Mouse (Mus musculus) embryo, embryonic 11.5 days (tissue): ENCODE results near the gene Hivep1.
A peak's percentile ranks its signal among the peaks of the same experiment; 100 is the strongest.

Experiments used
- DNase-seq: peaks from one replicate; pipeline ENCODE4 v3.0.0-alpha.2; 2012; ENCODE audit warnings: low read depth, low spot score

Hivep1 gene

GRCm38 (mm10) chr13:42051961-42052695 is at the start of gene Hivep1:
TSS of gene Hivep1 (plus strand) at chr13:42052021.
- DNase-seq: peak; percentile 41

DNA sequence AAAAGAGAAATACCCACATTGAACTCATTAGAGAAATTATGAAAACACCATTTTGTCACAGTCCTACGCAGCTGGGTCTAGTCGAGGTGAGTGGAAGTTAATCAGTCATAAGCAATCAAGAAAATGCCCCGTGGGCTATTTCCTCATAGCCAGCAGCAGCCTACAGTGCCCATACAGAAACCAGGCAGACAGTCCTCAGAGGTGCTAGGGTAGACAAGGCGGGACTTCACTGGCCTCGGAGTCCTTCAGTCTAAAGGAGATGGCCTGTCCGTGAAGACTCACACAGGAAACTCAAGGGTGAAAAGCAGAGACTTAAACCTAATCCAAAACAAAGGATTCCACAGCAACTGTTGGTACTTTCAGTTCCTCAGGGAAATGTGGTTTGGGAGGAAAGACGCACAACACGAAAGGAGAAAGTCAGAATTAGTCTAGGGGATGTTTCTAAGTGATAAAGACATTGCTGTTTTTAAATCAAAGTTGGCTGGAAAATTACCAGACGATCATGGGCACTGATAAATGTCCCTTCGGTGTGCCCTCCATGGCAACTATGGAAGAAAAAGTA is 36.3 kb upstream of the Hivep1 start:
- no peak for DNase-seq

GRCm38 (mm10) chr13:42016218-42016617 is 35.6 kb upstream of the Hivep1 start:
- no peak for DNase-seq

GRCm38 (mm10) chr13:42018356-42018755 is 33.5 kb upstream of the Hivep1 start:
- DNase-seq: no peak

DNA sequence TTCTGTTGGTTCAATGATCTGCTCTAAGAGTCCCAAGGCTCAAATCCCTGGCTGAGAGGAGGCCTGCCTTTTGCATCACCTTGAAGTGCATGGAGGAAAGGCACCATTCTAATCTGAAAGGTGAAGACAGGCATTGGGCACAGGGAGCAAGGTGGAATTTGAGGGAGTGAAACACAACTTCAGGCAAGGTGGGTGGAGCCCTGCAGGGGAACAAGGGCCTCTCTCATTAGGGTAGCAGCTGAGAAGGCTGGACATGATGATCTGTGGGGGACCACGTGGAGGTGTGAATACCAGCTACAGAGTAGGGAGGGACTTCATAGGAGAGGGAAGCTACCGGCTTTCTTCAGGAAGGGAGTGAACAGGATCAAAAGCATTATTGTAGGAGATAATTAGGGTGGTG is 10.6 kb upstream of the Hivep1 start:
- no peak for DNase-seq

DNA sequence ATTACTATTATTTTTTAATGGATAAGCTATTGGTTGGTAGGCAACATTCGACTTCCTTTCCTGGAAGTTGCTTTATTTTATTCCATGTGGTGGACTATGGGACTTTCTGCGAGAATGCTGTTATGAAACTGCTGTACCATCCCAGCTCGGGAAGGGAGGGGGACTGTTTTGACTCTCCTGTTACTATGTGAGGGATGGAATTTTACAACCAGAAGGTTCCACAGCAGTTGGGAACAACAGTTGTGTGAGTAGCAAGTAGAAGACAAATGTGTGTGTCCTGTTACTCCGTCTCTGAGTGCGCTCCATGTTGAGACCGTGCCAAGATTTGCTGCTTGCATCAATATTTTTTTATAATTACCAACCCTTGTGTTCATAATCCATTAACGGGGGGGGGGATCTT is 8.4 kb upstream of the Hivep1 start:
- no peak for DNase-seq

- no peak for DNase-seq
Observed at GRCm38 (mm10) chr13:42048991-42049773, 2.6 kb upstream of the Hivep1 start.

- DNase-seq: peak; percentile 26
Observed at GRCm38 (mm10) chr13:42049774-42050125, 2.1 kb upstream of the Hivep1 start.

- no peak for DNase-seq
Observed at GRCm38 (mm10) chr13:42050160-42050559, 1.7 kb upstream of the Hivep1 start.

- no peak for DNase-seq
Observed at GRCm38 (mm10) chr13:42050880-42051201, 980 bp upstream of the Hivep1 start.

- DNase-seq: peak; percentile 92
Observed at GRCm38 (mm10) chr13:42051202-42051906, 467 bp upstream of the Hivep1 start.

- peak; percentile 66 for DNase-seq
Observed at GRCm38 (mm10) chr13:42052696-42053541, 1.1 kb downstream of the Hivep1 start.

- DNase-seq: no peak
Observed at GRCm38 (mm10) chr13:42053656-42054055, 1.8 kb downstream of the Hivep1 start.

DNA sequence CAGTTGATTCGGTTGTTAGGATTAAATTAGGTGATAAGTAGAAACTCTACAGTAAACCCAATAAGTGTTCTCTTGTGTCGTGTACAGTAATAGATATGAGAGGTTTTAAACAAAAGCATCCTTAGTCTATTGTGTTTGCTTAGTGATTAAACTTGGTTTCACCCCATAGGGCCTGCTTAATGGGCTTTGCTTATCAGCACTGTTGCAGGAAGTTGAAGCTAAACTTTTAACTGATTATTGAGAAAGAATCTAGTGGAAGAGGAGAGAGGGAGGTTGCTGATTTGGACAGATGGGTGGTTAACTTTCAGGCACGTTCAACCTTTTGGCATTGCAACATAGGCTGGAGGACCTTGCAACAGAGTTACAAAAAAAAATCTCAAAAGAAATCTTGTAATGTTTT is 2.3 kb downstream of the Hivep1 start:
- no peak for DNase-seq

GRCm38 (mm10) chr13:42056712-42057332 is 5.0 kb downstream of the Hivep1 start:
- no peak for DNase-seq

GRCm38 (mm10) chr13:42060846-42061630 is 9.2 kb downstream of the Hivep1 start:
- no peak for DNase-seq

DNA sequence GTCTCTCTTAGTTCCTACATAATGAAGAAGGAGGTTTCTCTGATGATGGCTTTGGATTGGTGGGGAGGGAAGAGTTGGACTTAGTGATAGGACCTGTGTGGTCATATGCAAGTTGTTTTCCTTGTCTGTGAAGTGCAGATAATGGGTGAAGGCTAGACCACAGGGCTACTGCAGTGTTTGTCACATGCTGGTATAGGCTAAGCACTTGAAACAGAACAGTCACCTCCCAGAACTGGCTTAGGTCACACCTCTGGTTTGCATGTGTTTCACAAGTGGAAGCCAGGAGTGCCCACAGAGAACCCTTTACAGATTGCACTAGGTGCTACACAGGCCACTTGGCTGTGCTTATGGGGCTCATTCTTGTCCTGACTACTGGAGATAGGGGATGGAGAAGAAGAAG is 12.4 kb downstream of the Hivep1 start:
- DNase-seq: no peak

DNA sequence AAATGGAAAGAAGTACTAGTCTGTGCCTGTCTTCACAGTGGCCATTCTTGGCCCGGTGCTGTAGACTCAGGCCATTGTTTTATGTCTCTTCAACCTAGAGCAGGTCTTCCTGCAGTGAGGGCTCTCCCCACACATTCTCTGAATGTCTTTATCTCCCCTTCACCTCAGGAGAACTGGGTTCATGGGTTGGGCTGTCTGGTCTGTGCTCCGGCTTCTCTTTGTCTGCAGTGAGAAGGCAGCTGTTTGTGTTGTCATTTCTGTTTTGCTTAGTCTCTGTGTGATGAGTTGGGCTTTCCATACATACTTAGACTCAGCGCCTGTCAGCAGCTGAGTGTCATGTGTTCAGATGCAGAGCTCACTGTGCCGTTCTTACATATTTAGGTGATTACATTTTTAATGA is 18.4 kb downstream of the Hivep1 start:
- no peak for DNase-seq

GRCm38 (mm10) chr13:42071011-42071410 is 19.2 kb downstream of the Hivep1 start:
- DNase-seq: no peak

DNA sequence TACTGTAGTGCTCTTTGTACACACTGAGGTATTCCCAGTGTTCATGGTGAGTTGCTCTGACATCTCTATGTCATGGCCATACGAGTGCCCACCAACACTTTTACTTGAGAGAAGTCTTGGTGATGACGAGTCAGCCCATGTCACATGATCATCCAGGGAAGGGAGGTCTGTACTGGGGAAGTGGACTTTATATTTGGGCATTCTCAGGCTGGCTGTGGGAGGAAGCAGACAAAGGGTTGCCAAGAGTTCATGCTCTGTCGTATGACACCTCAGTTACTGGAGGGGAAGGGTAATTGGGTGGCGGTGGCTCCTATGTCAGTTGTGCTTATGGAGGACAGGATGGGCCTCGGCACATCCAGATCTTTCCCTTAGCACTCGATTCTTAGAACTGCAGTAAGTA is 21.5 kb downstream of the Hivep1 start:
- no peak for DNase-seq
